Mouse (Mus musculus) hindbrain, embryonic 15.5 days (tissue): ENCODE measurements around the gene Ifitm6. TPM values are rescaled to one million over a fixed set of nuclear protein-coding genes. Genes with fewer than 3 reads are reported as not detected.
A peak's percentile ranks its signal among the peaks of the same experiment; 100 is the strongest.

ENCODE experiments used
- ATAC-seq: fragments of 200-750 bp; cut with Nextera tagmentation; 2 replicates; pipeline ENCODE4 v1.8.0; 2017; ENCODE audit warnings: low read depth, moderate number of reproducible peaks, moderate TSS enrichment; ENCODE audit not compliant: low FRiP score
- H3K27ac ChIP-seq: fragments of 300-500 bp; sonication (generic); replicated peaks from 2 replicates; pipeline ENCODE4 v1.5.1; 2015; ENCODE audit warnings: mild to moderate bottlenecking, inconsistent platforms
- H3K27me3 ChIP-seq: fragments of 300-500 bp; sonication (generic); 2 replicates; pipeline ENCODE4 v1.6.1; 2015; ENCODE audit warnings: control low read depth, inconsistent platforms
- H3K36me3 ChIP-seq: fragments of 300-500 bp; sonication (generic); 2 replicates; pipeline ENCODE4 v1.6.1; 2015; ENCODE audit warnings: control low read depth, inconsistent platforms
- H3K4me1 ChIP-seq: fragments of 300-500 bp; sonication (generic); replicated peaks from 2 replicates; pipeline ENCODE4 v1.6.1; 2015; ENCODE audit warnings: control low read depth, inconsistent platforms
- H3K4me2 ChIP-seq: fragments of 300-500 bp; sonication (generic); 2 replicates; pipeline ENCODE4 v1.6.1; 2015; ENCODE audit warnings: moderate library complexity, mild to moderate bottlenecking, inconsistent platforms
- H3K4me3 ChIP-seq: fragments of 300-500 bp; sonication (generic); 2 replicates; pipeline ENCODE4 v1.5.1; 2015; ENCODE audit warnings: mild to moderate bottlenecking, inconsistent platforms
- H3K9ac ChIP-seq: fragments of 300-500 bp; sonication (generic); 2 replicates; pipeline ENCODE4 v1.6.1; 2015; ENCODE audit warnings: inconsistent platforms
- H3K9me3 ChIP-seq: fragments of 300-500 bp; sonication (generic); 2 replicates; pipeline ENCODE4 v1.6.1; 2016; ENCODE audit warnings: control low read depth, inconsistent platforms
- WGBS: fragments of 180-500 bp; shearing (Covaris S2); methylation state at CpG from one replicate; pipeline ENCODE4 v1.1.7; 2015; 5-methylcytosine and 5-hydroxymethylcytosine counted together
- polyA plus RNA-seq: library from polyadenylated mRNA; unstranded; fragments of >200 nt; fragmentation: Nextera tagmentation; extraction: Ambion mirVana; gene quantifications from 2 replicates; pipeline ENCODE4 v1.2.1, GENCODE M21; 2015

Gene Ifitm6
- polyA plus RNA-seq, 1 experiment from 2014 or later, result 1.7 TPM

DNA sequence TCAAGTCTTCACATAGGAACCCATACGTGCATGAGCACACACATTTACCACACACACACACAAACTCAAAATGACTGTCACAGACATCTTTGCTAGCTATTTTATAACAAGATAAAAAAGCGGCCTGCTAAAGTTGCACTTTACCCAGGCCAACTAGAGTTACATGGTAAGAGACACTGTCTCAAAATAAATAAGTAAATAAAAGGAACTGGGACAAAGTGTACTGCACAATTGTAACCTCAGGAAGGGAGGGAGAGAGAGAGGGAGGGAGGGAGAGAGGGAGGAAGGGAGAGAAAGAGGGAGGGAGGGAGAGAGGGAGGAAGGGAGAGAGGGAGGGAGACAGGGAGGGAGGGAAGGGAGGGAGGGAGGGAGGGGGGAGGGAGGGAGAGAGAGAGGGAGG is 34.7 kb upstream of the Ifitm6 start:
- no peak overlapping the region for H3K9ac ChIP-seq
- H3K4me3 ChIP-seq, result no peak overlapping the region
- no peak overlapping the region for H3K27ac ChIP-seq
- H3K36me3 ChIP-seq, result no peaks in the 10 kb centered on the region
- WGBS, result 86% methylated on average over 2 of the region's 2 CpGs
- peaks cover 11% of the 10 kb centered on the region for H3K4me1 ChIP-seq
- no peak overlapping the region for H3K4me2 ChIP-seq
- no peak for ATAC-seq
- H3K27me3 ChIP-seq, result no peaks in the 10 kb centered on the region
- H3K9me3 ChIP-seq, result no peaks in the 10 kb centered on the region

DNA sequence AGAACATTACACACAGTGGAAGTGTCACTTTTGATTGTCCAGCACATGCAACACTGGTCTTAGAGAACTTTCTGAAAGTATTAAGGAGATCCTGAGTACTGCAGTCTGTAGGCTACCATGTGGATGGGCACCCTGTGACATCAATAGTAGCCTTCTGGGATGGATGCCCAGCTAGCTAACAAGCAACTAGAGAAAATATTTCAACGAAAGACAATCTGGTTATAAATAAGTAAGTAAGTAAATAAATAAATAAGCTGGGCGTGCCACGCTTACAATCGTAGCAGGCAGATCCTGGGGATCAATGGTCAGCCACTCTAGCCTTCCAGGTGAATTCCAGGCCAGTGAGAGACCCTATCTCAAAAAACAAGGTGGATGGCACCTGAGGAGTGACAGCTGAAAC is 34.3 kb upstream of the Ifitm6 start:
- Histone ChIP-seq H3K27ac (no peak overlapping the region), H3K9me3 (no peaks in the 10 kb centered on the region), H3K36me3 (no peaks in the 10 kb centered on the region), H3K4me2 (no peak overlapping the region), H3K27me3 (no peaks in the 10 kb centered on the region), H3K4me1 (peaks cover 14% of the 10 kb centered on the region), H3K4me3 (no peak overlapping the region), H3K9ac (no peak overlapping the region)
- no peak for ATAC-seq
- 96% methylated on average over 4 of the region's 4 CpGs for WGBS

DNA sequence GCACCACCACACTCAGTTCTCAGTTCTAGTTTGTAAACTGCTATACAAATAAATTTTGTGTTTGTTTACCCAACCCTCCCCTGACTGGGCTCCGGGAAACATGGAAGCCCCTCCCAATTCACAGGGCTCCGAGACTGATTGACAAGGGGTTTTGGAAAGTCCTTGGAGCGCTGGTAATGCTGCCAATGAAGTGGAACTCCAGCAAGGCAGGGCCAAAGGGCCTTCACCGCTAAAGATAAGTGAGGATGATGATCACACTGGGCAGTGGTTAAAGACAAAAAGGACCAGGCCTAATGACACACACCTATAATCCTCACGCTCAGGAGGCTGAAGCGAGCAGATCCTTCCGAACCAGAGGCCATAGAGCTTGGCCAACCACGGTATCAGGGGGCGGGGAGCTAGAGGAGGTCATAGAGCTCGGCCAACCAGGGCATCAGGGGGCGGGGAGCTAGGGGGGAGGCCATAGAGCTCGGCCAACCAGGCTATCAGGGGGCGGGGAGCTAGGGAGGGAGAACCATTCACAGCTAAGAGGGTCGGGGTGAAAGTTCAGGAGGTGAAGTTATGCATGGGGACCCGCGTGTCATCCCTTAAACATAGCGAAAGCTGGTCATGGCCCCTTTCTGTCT is 33.4 kb upstream of the Ifitm6 start:
- 69% methylated on average over 17 of the region's 17 CpGs for WGBS
- no peak for ATAC-seq
- no peaks in the 10 kb centered on the region for H3K9me3 ChIP-seq
- peaks cover 14% of the 10 kb centered on the region for H3K4me1 ChIP-seq
- H3K27ac ChIP-seq, result no peak overlapping the region
- no peak overlapping the region for H3K4me3 ChIP-seq
- no peaks in the 10 kb centered on the region for H3K36me3 ChIP-seq
- H3K4me2 ChIP-seq, result no peak overlapping the region
- H3K27me3 ChIP-seq, result no peaks in the 10 kb centered on the region
- H3K9ac ChIP-seq, result no peak overlapping the region

DNA sequence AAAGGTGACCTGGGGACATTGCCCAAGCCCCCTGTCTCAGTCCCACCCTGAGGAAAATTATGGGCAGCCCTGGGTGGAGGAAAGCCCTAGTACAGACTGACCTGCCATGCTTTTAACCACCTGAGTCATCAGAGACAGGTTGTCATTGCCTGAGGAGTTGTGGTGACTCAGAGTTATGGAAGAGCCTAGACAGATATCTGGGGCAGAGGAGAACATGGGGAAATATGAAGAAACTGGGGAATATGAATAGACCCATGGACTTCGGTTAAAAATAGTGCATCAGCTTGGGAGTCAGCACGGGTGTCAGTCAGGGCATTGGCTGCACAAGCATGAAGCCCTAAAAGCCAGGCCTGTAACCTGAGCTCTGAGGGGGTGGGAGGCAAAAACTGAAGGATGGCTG is 31.6 kb upstream of the Ifitm6 start:
- WGBS, result 82% methylated on average over 2 of the region's 2 CpGs

DNA sequence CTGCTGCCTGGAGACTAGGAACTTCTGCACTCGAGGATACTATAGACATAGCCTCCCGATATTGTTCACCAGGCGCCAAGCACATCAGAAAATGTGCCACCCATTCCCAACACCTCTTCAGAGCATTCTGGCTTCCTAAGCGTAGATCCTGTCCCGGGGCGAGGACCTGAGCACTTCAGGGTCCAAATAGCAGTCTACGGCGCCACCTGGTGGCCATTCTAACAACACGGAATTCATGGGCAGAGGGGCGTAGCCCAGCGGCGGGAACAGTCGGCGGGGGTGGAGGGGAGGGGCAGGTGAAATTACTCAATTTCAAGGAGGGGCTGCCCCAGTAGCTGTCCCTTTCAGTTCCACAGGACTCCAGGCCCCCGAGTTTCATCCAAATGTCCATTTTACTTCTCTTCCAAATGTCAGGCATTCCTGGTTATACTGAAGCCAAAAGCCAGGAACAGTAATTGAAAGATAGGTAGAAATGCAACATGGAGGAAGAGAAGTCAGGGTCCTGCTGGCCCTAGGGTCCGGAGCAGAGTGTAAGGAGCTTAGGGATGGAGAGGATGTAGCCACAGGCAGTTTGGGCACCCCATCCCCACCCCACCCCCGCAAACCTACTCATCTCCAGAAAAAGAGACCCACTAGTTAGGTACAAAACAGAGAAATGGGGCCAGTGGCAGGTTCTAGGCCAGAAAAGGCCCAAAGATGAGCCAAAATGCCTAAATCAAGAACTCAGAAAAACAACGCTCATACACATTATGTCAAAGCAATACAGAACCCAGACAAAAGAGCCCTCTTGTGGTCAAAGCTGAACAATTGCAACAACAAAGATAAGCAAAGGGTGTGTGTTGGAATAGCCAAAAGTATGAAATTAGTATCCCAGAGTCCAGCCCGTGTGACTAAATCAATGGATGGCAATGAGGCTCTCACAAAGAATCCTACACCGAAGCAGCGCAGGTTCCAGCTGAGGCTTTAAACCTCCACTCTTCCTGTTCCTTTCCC is 30.8 kb upstream of the Ifitm6 start:
- no peaks in the 10 kb centered on the region for H3K36me3 ChIP-seq
- peak overlapping the region; percentile 51 for H3K9ac ChIP-seq
- WGBS, result 10% methylated on average over 21 of the region's 21 CpGs
- H3K9me3 ChIP-seq, result no peaks in the 10 kb centered on the region
- H3K27me3 ChIP-seq, result no peaks in the 10 kb centered on the region
- peaks cover 14% of the 10 kb centered on the region for H3K4me1 ChIP-seq
- H3K4me2 ChIP-seq, result peak overlapping the region; percentile 92
- H3K27ac ChIP-seq, result peak overlapping the region; percentile 76
- peak; percentile 91 for ATAC-seq
- H3K4me3 ChIP-seq, result peak overlapping the region; percentile 44

More for the DNA sequence above, 31.6 kb upstream of the Ifitm6 start:
- Histone ChIP-seq H3K27ac (no peak overlapping the region), H3K4me1 (peaks cover 14% of the 10 kb centered on the region), H3K4me3 (no peak overlapping the region), H3K27me3 (no peaks in the 10 kb centered on the region), H3K9ac (no peak overlapping the region), H3K4me2 (no peak overlapping the region), H3K9me3 (no peaks in the 10 kb centered on the region), H3K36me3 (no peaks in the 10 kb centered on the region)
- no peak for ATAC-seq

DNA sequence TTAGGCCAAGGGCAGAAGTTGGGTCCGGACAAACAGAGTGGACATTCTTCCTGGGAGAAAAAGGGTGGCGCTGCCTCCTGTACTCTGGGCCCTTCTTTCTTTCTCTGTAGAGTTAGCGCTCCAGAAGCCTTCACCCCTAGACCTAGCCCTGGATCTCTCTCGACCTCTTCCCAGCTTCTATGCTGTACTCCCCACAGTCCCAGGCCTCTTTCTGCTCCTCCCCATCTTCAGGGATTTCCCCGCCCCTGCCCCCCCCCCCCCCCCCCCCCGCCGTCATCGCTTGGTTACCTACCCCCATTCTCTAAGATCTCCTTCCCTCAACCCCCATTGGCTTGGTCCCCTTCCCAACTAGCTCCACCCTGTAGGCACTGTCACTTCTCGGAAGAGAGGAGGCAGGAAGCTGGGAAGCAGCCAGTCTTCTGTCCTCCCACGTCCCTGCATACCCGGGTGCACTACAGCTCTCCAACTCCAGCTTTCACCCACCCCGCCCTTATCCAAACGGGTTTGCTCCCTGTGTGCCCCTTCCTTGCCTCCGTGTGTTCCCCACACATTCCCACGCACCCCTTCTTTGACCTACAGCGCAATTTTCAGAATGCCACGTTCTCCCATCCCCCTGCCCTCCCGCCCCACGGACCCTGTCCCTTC is 30.0 kb upstream of the Ifitm6 start:
- ATAC-seq, result peak; percentile 90
- 7% methylated on average over 15 of the region's 19 CpGs for WGBS
- H3K4me2 ChIP-seq, result peak overlapping the region; percentile 92
- H3K4me3 ChIP-seq, result peak overlapping the region; percentile 44
- H3K9ac ChIP-seq, result peak overlapping the region; percentile 51
- H3K4me1 ChIP-seq, result peaks cover 14% of the 10 kb centered on the region
- no peaks in the 10 kb centered on the region for H3K27me3 ChIP-seq
- H3K9me3 ChIP-seq, result no peaks in the 10 kb centered on the region
- H3K27ac ChIP-seq, result peak overlapping the region; percentile 76
- H3K36me3 ChIP-seq, result no peaks in the 10 kb centered on the region

DNA sequence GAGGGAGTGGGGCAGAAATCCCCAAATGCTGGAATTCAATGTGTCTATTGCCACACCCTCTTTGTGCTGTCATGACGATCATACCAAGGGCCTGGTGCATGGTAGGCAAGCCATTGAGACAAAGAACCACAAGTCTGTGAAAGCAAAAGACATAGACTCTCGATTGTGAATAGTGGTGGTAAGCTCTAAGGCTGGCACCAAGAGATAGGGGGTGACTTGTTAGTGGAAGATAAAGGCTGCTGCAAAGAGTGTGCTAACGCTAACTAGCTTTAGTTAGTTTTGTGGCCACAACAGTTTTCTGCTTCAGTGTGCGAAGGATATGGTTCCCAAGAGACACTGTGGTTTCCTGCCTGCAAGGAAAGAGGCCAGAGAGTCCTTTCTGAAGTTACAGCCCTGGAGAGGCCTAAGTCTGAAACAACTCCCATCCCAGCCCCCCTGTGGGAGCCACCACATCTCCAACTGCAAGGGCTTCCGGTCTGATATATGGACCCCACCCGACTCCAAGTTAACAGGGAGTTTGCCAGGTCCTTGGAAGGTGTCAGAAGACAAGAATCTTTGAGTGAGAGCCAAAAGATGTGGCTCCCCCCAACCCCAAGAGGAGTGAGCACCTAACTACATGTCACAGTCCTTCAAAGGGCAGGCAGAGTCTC is 29.3 kb upstream of the Ifitm6 start:
- Histone ChIP-seq H3K9ac (no peak overlapping the region), H3K4me3 (no peak overlapping the region), H3K27me3 (no peaks in the 10 kb centered on the region), H3K36me3 (no peaks in the 10 kb centered on the region), H3K27ac (peak overlapping the region; percentile 68; the same call in 1 of the 2 replicates), H3K4me2 (peak overlapping the region; percentile 92), H3K9me3 (no peaks in the 10 kb centered on the region), H3K4me1 (peaks cover 14% of the 10 kb centered on the region)
- no peak for ATAC-seq
- 68% methylated on average over 6 of the region's 6 CpGs for WGBS

DNA sequence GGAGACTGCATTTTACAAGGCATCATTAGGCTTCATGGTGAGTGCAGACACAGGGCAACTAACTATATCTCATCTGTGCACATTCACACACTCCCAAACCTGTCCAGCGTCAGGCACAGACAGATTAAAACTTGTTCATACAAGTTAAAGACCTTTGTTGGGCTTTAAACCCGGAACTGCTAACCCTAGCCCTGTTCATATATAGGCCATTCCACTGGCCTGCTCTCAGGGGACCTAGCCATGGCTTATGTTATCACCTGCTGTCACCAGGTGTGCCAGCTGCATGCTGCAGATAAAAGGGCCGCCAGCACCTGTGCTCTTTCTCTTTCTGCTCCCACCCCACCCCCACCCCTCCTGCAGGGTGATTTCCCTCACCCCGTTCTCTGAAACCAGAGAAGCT is 24.8 kb upstream of the Ifitm6 start:
- no peak for ATAC-seq
- Histone ChIP-seq H3K27me3 (no peaks in the 10 kb centered on the region), H3K36me3 (no peaks in the 10 kb centered on the region), H3K27ac (no peak overlapping the region), H3K4me2 (no peak overlapping the region), H3K9ac (no peak overlapping the region), H3K4me3 (no peak overlapping the region), H3K9me3 (no peaks in the 10 kb centered on the region), H3K4me1 (peaks cover 4% of the 10 kb centered on the region; the same call in 1 of the 2 replicates)
- 61% methylated on average over 4 of the region's 4 CpGs for WGBS

DNA sequence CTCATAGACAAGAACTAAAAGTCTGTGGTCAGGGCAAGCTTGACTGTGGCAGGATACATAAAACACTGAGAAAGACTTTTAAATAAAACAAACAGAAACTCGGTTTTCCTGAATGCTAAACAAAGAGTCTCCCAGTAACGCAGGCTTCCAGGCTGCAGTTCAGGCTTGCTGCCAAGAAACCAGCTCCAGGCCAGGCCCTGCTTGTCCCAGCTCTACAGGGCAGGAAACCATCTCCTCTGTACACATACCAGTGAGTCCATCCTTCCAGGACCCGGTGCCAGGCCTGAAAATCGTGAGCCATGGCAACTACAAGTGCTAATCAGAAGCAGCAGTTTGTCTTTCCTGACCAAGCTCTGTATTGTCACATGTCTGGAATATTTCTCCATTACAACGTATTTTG is 23.9 kb upstream of the Ifitm6 start:
- no peaks in the 10 kb centered on the region for H3K9me3 ChIP-seq
- H3K36me3 ChIP-seq, result no peaks in the 10 kb centered on the region
- H3K4me2 ChIP-seq, result no peak overlapping the region
- WGBS, result 27% methylated on average over 5 of the region's 5 CpGs
- H3K4me1 ChIP-seq, result no peaks in the 10 kb centered on the region
- H3K9ac ChIP-seq, result no peak overlapping the region
- H3K27me3 ChIP-seq, result no peaks in the 10 kb centered on the region
- H3K4me3 ChIP-seq, result no peak overlapping the region
- peak; percentile 88 for ATAC-seq
- peak overlapping the region; percentile 63; the same call in 1 of the 2 replicates for H3K27ac ChIP-seq

DNA sequence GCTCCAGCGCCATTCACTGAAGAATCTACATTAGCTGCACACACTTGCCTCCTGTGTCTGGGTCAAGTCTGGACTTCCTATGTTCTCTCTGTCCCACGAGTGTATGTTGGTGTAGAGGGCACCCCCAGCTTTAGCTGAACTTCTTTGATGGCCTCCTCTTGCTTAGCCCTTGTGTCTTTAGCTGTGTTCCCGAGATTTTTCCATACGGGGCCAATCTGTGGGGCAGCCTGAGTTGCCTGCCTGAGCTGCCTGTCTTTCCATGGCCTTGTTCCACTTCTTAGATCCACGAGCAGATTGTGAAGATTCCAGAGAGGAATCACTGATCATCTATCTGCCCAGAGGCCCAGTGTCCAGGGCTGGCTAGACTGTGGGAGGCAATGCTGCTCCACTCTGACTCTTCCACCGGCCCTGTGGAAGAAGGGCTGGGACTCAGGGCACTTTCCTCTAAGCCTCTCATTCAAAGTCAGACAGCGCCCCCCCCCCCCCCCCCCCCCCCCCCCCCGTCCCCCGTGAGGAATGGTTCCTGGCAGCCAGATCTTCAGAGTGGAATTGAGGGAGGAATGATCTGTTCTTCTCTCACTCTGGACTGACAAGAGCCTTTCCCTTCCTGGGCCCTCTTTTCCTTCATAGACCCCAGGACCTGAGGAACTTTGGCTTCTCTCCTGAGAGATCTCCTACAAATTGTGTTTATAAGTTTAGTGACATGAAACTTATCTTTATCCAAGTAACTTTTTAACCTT is 23.3 kb upstream of the Ifitm6 start:
- WGBS, result 45% methylated on average over 6 of the region's 9 CpGs
- Histone ChIP-seq H3K27ac (peak overlapping the region; percentile 63), H3K4me2 (no peak overlapping the region), H3K27me3 (no peaks in the 10 kb centered on the region), H3K9ac (no peak overlapping the region), H3K36me3 (no peaks in the 10 kb centered on the region), H3K9me3 (no peaks in the 10 kb centered on the region), H3K4me3 (no peak overlapping the region), H3K4me1 (no peaks in the 10 kb centered on the region)
- no peak for ATAC-seq

DNA sequence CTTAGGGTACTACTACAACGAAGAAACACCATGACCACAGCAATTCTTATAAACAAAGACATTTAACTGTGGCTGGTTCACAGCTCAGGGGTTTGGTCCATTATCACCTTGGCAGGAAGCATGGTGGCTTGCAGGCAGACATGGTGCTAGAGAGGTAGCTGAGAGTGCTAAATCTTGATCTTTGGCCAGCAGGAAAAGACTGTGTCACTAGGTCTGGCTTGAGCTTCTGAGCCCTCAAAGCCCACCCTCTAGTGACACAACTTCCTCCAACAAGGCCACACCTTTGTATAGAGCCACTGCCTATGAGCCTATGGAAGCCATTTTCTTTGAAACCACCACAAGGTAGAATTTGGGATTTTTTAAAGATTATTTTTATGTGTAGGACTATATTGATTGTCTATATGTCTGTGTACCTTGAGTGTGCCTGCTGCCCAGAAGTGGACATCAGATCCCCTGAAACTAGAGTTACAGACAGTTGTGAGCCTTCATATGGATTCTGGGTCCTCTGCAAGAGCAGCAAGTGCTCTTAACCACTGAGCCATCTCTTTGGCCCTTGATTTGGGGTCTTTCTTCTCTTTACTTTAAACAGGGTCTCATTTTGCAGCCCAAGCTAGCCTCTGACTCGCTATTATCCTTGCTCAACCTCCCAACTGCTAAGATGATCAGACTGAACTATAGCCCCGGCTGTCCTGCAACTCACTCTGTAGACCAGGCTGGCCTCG is 21.8 kb upstream of the Ifitm6 start:
- no peak overlapping the region for H3K9ac ChIP-seq
- WGBS, result 96% methylated on average over 4 of the region's 4 CpGs
- no peak overlapping the region for H3K27ac ChIP-seq
- H3K4me1 ChIP-seq, result no peaks in the 10 kb centered on the region
- no peaks in the 10 kb centered on the region for H3K27me3 ChIP-seq
- no peaks in the 10 kb centered on the region for H3K36me3 ChIP-seq
- no peak overlapping the region for H3K4me3 ChIP-seq
- no peak for ATAC-seq
- H3K4me2 ChIP-seq, result no peak overlapping the region
- no peaks in the 10 kb centered on the region for H3K9me3 ChIP-seq
